Mouse (Mus musculus) frontal cortex, adult 2 months (tissue): ENCODE results near the gene Gm45902. TPM values are rescaled to one million over a fixed set of nuclear protein-coding genes. Genes with fewer than 3 reads are reported as not detected.

Experiments
- polyA plus RNA-seq: library from polyadenylated mRNA; depleted of rRNA; stranded (reverse); fragments of >200 nt; gene quantifications from 2 replicates; pipeline ENCODE4 v1.2.3, GENCODE M21; 2012; rRNA removed

Gm45902 gene
- polyA plus RNA-seq, 1 experiment = 3.1 TPM

Other genes with a start within 250 kb of the Gm45902 start
- 55.5 and 65.1 TPM in 2 replicates for gene Nmt2, start 228.6 kb downstream of the Gm45902 start, polyA plus RNA-seq
- gene Rpp38, start 180.1 kb downstream of the Gm45902 start, polyA plus RNA-seq = 11.4 and 13.5 TPM in 2 replicates
- 5.3 and 6.1 TPM in 2 replicates for gene Acbd7, start 176.6 kb downstream of the Gm45902 start, polyA plus RNA-seq
- not detected in 2 replicates for gene Olah, start 115.6 kb downstream of the Gm45902 start, polyA plus RNA-seq
- gene Meig1, start 90.1 kb downstream of the Gm45902 start, polyA plus RNA-seq = 3.0 and 3.6 TPM in 2 replicates
- gene Dclre1c, start 88.7 kb downstream of the Gm45902 start, polyA plus RNA-seq = 10.9 and 11.9 TPM in 2 replicates
- 2.6 and 2.7 TPM in 2 replicates for gene Suv39h2, start 37.8 kb downstream of the Gm45902 start, polyA plus RNA-seq
- gene Hspa14, start within 50 bp of the Gm45902 start, polyA plus RNA-seq = 53.4 and 53.6 TPM in 2 replicates
- gene Cdnf, start 240 bp upstream of the Gm45902 start, polyA plus RNA-seq = 1.0 and 1.4 TPM in 2 replicates
- 10.4 and 13.8 TPM in 2 replicates for gene Fam107b, start 57.7 kb upstream of the Gm45902 start, polyA plus RNA-seq